Mouse (Mus musculus) lung, embryonic 15.5 days (tissue): ENCODE data around the gene Atp6v0c. TPM values are rescaled to one million over a fixed set of nuclear protein-coding genes. Genes with fewer than 3 reads are reported as not detected.
"Not testable (repeated sequence)": the region's sequence is repeated elsewhere in the genome, so short reads cannot be mapped to it uniquely, and the experiment has no call there.

Experiments
- ATAC-seq: fragments of 200-750 bp; cut with Nextera tagmentation; 2 replicates; pipeline ENCODE4 v1.8.0; 2017; ENCODE audit warnings: moderate number of reproducible peaks, borderline replicate concordance; ENCODE audit not compliant: low FRiP score, low TSS enrichment; ENCODE audit errors: extremely low read depth
- H3K27ac ChIP-seq: fragments of 300-500 bp; sonication (generic); 2 replicates; pipeline ENCODE4 v1.5.1; 2015; ENCODE audit warnings: moderate library complexity, mild to moderate bottlenecking, inconsistent platforms
- H3K27me3 ChIP-seq: fragments of 300-500 bp; sonication (generic); 2 replicates; pipeline ENCODE4 v1.6.1; 2015; ENCODE audit warnings: inconsistent platforms
- H3K36me3 ChIP-seq: fragments of 300-500 bp; sonication (generic); 2 replicates; pipeline ENCODE4 v1.6.1; 2015; ENCODE audit warnings: inconsistent platforms
- H3K4me1 ChIP-seq: fragments of 300-500 bp; sonication (generic); 2 replicates; pipeline ENCODE4 v1.6.1; 2015; ENCODE audit warnings: inconsistent platforms
- H3K4me2 ChIP-seq: fragments of 300-500 bp; sonication (generic); 2 replicates; pipeline ENCODE4 v1.6.1; 2015; ENCODE audit warnings: inconsistent platforms, mild to moderate bottlenecking, moderate library complexity
- H3K4me3 ChIP-seq: fragments of 300-500 bp; sonication (generic); 2 replicates; pipeline ENCODE4 v1.5.1; 2015; ENCODE audit warnings: mild to moderate bottlenecking, inconsistent platforms
- H3K9ac ChIP-seq: fragments of 300-500 bp; sonication (generic); 2 replicates; pipeline ENCODE4 v1.6.1; 2015; ENCODE audit warnings: inconsistent platforms
- H3K9me3 ChIP-seq: fragments of 300-500 bp; sonication (generic); 2 replicates; pipeline ENCODE4 v1.6.1; 2016; ENCODE audit warnings: inconsistent platforms
- WGBS: fragments of 180-500 bp; shearing (Covaris S2); methylation state at CpG from one replicate; pipeline ENCODE4 v1.1.7; 2015; 5-methylcytosine and 5-hydroxymethylcytosine counted together
- polyA plus RNA-seq: library from polyadenylated mRNA; unstranded; fragments of >200 nt; fragmentation: Nextera tagmentation; extraction: Ambion mirVana; gene quantifications from 2 replicates; pipeline ENCODE4 v1.2.1, GENCODE M21; 2015

Atp6v0c gene
- polyA plus RNA-seq, 1 experiment from 2014 or later = 447 TPM

DNA sequence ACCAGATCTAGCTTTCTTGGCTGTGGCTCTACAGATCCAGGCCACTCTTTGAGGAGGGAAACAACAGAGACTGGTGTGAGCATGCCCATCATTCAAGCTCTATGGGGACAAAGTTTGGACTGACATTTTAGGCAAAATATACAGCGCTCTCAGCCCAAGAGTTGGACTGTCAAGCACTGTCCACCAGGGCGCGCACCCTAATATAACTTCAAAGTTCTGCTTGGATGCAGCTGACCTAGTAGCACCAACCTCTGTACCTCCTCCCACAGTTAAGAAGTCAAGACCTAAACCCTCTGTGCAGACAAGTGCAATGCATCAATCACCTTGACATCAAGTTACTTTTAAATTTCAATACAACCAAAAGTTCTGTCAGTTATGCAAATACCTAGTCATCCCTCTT lies 37.9 kb downstream of the Atp6v0c start:
- 0 out of 2 replicates have a peak, but pooled peaks cover 4% of the 10 kb centered on the region for H3K4me1 ChIP-seq
- 0 out of 2 replicates have a peak, but pooled peaks cover 5% of the 10 kb centered on the region for H3K36me3 ChIP-seq
- no peak overlapping the region for H3K4me2 ChIP-seq
- no peak overlapping the region for H3K27ac ChIP-seq
- no peak overlapping the region for H3K4me3 ChIP-seq
- H3K9me3 ChIP-seq = no peaks in the 10 kb centered on the region
- WGBS = 89% methylated on average over 3 of the region's 3 CpGs
- H3K27me3 ChIP-seq = no peaks in the 10 kb centered on the region
- ATAC-seq = no peak
- H3K9ac ChIP-seq = no peak overlapping the region

DNA sequence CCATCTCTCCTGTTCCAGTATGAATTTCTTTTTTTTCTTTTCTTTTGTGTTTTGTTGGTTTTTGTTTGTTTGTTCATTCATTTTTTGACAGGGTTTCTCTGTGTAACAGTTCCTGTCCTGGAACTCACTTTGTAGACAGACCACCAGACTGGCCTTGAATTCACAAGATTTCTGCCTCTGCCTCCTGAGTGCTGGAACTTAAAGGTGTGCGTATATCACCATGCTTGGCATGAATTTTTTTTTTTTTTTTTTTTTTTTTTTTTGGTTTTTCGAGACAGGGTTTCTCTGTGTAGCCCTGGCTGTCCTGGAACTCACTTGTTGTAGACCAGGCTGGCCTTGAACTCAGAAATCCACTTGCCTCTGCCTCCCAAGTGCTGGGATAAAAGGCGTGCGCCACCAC lies 40.3 kb downstream of the Atp6v0c start:
- not testable (repeated sequence) for H3K4me1 ChIP-seq, ATAC-seq, H3K36me3 ChIP-seq, H3K4me3 ChIP-seq, H3K27ac ChIP-seq, H3K9me3 ChIP-seq, H3K27me3 ChIP-seq, H3K9ac ChIP-seq, H3K4me2 ChIP-seq
- WGBS = 79% methylated on average over 4 of the region's 4 CpGs

DNA sequence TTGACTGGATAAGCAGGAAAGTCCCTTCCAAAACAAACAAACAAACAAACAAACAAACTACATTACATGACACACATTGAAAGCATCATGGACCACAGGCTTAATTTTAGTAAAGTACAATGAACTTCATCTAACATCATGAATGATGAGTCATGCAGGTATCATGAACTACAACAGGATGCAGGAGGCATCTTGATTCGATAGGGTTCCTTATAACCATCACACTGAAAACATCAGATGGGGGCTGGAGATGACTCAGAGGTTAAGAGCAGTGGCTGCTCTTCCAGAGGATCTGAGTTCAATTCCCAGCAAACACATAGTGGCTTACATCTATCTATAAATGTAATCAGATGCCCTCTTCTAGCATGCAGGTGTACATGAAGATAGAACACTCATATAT lies 41.9 kb downstream of the Atp6v0c start:
- Histone ChIP-seq H3K9me3 (no peaks in the 10 kb centered on the region), H3K4me1 (0 out of 2 replicates have a peak, but pooled peaks cover 4% of the 10 kb centered on the region), H3K4me2 (no peak overlapping the region), H3K27me3 (no peaks in the 10 kb centered on the region), H3K36me3 (no peaks in the 10 kb centered on the region), H3K27ac (no peak overlapping the region), H3K4me3 (no peak overlapping the region), H3K9ac (no peak overlapping the region)
- WGBS = 86% methylated on average over 1 of the region's 1 CpGs
- ATAC-seq = no peak

DNA sequence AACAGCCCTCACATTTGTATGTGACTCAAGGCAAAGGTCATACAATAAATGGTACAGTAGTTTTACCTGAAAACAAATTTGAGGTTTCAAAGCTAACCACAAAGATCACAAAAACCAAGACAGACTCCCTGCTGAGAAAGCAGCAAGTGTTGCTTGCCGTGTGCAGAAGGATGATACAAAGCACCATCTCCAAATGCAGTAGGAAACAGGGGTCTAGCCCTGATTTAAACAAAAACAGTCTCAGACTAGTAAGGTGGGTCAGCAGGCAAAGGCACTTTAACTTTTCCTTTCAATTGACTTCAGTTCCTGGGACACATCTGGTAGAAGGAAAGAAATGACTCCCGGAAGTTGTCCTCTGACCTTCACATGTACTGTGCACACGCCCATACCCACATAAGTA lies 42.7 kb downstream of the Atp6v0c start:
- 0 out of 2 replicates have a peak, but pooled peaks cover 4% of the 10 kb centered on the region for H3K4me1 ChIP-seq
- H3K4me2 ChIP-seq = no peak overlapping the region
- H3K36me3 ChIP-seq = no peaks in the 10 kb centered on the region
- no peak overlapping the region for H3K4me3 ChIP-seq
- no peak overlapping the region for H3K27ac ChIP-seq
- no peak overlapping the region for H3K9ac ChIP-seq
- WGBS = 78% methylated on average over 3 of the region's 3 CpGs
- ATAC-seq = no peak
- no peaks in the 10 kb centered on the region for H3K27me3 ChIP-seq
- no peaks in the 10 kb centered on the region for H3K9me3 ChIP-seq

DNA sequence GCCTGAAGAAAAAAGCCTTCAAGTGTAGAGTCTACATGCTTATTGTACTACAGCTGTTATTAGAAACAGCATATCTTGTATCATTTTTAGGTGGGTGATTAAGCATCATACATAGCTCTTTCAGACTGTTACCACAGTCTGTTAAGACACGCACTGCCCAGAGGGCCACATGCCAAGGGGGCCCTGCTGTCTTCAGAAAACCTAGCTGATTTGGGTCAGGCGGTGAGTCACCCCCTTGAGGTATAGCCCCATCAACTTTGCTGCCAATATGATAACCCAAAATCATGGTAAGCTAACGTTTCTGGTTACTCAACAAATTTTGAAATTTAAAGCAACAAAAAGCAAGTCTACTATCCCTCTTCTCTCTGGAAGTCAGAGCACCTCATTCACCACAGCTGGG lies 50.1 kb downstream of the Atp6v0c start:
- Histone ChIP-seq H3K9me3 (no peaks in the 10 kb centered on the region), H3K9ac (no peak overlapping the region), H3K4me3 (no peak overlapping the region), H3K36me3 (no peaks in the 10 kb centered on the region), H3K4me2 (no peak overlapping the region), H3K27ac (no peak overlapping the region), H3K27me3 (no peaks in the 10 kb centered on the region), H3K4me1 (peaks cover 5% of the 10 kb centered on the region)
- ATAC-seq = no peak
- 77% methylated on average over 3 of the region's 3 CpGs for WGBS

Other genes starting within 250 kb of the Atp6v0c start
- not detected in 2 replicates for gene Sbp, start 228.0 kb downstream of the Atp6v0c start, polyA plus RNA-seq
- not detected in 2 replicates for gene Sbpl, start 214.4 kb downstream of the Atp6v0c start, polyA plus RNA-seq
- gene Prss30, start 189.1 kb downstream of the Atp6v0c start, polyA plus RNA-seq = 0.10 and 0.20 TPM in 2 replicates
- gene Prss22, start 171.6 kb downstream of the Atp6v0c start, polyA plus RNA-seq = 1.4 and 1.6 TPM in 2 replicates
- 0.39 TPM in 1 of 2 replicates, not detected in the other for gene Prss27, start 131.6 kb downstream of the Atp6v0c start, polyA plus RNA-seq
- gene Kctd5, start 96.2 kb downstream of the Atp6v0c start, polyA plus RNA-seq = 68.1 and 69.0 TPM in 2 replicates
- 30.3 and 34.5 TPM in 2 replicates for gene Pdpk1, start 18.8 kb downstream of the Atp6v0c start, polyA plus RNA-seq
- gene Amdhd2, start 5.9 kb downstream of the Atp6v0c start, polyA plus RNA-seq = 33.2 and 34.5 TPM in 2 replicates
- 4.7 and 5.4 TPM in 2 replicates for gene Tbc1d24, start 35.9 kb upstream of the Atp6v0c start, polyA plus RNA-seq
- gene Ntn3, start 39.8 kb upstream of the Atp6v0c start, polyA plus RNA-seq = 6.1 and 6.7 TPM in 2 replicates
- 11.5 and 12.4 TPM in 2 replicates for gene Tedc2, start 51.1 kb upstream of the Atp6v0c start, polyA plus RNA-seq
- 71.7 and 77.0 TPM in 2 replicates for gene Ccnf, start 81.8 kb upstream of the Atp6v0c start, polyA plus RNA-seq
- gene Abca17, start 181.4 kb upstream of the Atp6v0c start, polyA plus RNA-seq = 0.21 and 0.35 TPM in 2 replicates
- gene Abca3, start 182.2 kb upstream of the Atp6v0c start, polyA plus RNA-seq = 18.2 and 23.1 TPM in 2 replicates
- gene Rnps1, start 244.9 kb upstream of the Atp6v0c start, polyA plus RNA-seq = 258 and 262 TPM in 2 replicates